Mouse (Mus musculus): ENCODE data around the gene Enpp7. TPM values are rescaled to one million over a fixed set of nuclear protein-coding genes. Genes with fewer than 3 reads are reported as not detected.
A peak's percentile ranks its signal among the peaks of the same experiment; 100 is the strongest.

Enpp7 gene
- total RNA-seq (2021), result not detected
- long read RNA-seq, result 0 reads

DNA sequence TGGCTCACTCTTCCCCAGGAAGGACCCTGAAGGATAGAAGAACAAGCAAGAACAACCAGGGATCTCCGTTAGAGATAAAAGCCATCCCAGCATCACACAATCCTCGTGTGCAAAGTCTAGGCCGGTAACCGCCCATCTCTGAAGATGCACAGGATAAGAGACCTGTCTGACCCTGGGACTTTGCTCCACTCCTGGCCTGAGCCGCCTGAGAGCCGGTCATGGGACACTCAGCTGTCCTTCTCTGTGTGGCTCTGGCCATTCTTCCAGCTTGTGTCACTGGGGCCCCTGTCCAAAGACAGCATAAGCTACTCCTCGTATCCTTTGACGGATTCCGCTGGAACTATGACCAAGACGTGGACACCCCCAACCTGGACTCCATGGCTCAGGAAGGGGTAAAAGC lies at the start of gene Enpp7:
Gene Enpp7, plus strand, starts transcription at position 190 of the 400 bp plus-strand sequence.
- no peak for DNase-seq (ENCODE audit: low spot score in 2 of 2)

DNA sequence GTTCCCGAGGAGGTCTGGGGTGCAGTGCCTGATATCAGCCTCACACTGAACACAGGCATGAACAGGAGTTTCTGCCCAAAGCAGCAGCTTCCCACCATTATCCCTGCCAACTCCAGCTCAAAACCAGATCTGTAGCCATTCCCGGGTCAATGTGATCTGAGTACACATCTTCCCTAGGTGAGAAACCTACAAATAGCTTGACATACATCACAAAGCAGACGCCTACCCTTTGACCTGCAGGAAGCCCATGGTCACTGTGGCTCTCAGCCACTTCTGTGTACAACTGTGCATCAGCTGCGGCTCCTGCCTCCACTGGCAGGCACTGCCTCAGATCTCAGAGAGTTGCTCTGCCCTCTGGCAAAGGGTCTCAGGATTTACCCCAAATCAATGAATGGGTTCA lies 48.3 kb upstream of the Enpp7 start:
- DNase-seq (ENCODE audit: low spot score in 2 of 2), result no peak

DNA sequence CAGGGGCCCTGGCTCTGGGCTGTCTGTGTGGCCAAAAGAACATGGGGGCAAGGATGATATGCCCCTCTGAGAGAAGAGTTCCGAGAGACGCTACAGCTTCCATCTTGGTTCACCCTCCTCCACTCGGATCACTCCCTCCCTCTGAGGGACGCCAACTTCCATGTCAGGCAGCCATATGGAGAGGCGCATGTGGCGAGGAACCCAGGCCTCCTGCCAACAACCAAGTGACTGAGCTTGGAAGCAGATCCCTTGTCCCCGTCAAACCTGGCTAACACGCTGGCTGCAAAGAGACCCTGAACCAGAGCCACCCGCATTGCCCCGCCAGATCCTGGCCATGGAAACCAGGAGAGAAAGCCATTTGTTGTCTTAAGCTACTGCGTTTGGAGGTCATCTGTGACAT lies 47.4 kb upstream of the Enpp7 start:
- peak; percentile 81 to 93 for DNase-seq (ENCODE audit: low spot score in 2 of 2)

DNA sequence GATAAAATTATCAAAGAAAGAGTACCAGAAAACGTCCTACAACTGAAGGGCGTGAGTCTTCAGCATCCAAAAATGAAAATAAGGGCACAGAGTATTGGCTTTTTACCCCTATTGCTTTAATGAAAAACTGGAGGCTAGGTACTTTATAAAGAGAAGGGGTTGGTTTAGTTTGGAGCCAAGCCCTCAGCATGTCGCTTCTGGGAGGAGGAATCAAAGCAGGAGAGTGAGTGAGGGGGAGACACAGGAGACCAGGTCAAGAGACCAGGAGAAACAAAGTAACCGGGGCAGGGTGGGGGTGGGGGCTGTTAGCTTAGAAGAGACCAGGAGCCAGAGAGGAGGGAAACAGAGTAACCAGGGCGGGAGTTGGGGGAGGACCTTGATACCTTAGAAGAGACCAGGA lies 46.7 kb upstream of the Enpp7 start:
- DNase-seq (ENCODE audit: low spot score in 2 of 2), result no peak

DNA sequence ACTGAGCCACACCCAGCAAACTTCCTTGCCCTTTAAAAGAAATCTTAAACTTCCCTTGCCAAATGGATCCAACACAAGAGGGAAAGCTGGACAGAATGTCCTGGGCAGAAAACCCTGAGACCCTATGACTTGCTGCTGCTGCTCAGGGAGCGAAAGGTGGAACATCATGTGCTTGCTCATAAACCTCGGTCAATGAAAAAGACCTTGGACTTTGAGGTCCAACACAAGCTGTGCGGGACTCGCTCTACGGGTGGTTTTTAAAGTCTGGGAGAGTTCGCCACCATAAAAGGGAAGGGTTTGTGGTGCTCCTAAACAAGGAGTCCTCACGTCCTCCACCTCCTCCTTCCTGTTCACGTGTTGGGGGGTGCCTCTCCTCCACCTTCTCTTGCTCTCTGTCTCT lies 42.1 kb upstream of the Enpp7 start:
- DNase-seq (ENCODE audit: low spot score in 2 of 2), result no peak

DNA sequence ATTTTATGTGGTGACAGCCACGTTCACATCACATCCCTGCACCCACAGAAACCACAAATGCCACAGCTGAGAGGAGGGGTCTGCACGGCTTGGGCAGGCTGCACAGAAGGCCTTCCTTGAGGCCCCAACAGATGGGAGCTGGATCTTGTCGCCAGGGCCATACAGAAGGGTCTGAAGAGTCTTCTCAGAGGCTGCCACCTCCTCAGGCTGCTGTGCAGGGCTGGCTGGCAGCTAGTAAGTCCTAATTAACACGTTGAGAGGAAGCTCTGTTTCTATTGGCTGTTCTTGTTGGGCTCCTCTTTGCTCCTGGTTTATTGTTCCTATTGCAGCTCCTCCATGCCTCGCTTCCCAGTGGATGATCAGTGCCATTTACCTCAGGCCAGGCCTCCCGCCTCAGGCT lies 33.0 kb upstream of the Enpp7 start:
- DNase-seq (ENCODE audit: low spot score in 2 of 2), result no peak

DNA sequence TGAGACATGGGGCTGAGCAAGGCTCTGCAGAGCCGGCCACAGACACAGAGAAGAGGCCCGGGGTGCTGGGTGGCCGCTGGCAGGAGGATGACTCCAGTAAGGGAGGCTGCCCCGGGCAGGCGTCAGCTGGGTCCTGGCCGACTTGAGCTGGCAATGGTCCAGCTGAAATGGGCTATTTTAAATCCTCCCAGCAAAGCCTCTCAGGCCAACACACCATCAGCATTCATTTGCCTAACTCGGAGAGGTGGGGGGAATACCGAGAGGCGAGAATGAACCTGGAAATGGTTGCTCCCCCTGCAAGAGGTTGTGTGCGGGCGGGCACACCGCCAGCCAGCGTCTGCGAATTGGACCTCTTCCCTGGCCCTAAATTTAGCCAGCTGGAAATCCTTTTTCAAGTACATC lies 30.9 kb upstream of the Enpp7 start:
- DNase-seq (ENCODE audit: low spot score in 2 of 2), result peak; percentile 47 to 78

DNA sequence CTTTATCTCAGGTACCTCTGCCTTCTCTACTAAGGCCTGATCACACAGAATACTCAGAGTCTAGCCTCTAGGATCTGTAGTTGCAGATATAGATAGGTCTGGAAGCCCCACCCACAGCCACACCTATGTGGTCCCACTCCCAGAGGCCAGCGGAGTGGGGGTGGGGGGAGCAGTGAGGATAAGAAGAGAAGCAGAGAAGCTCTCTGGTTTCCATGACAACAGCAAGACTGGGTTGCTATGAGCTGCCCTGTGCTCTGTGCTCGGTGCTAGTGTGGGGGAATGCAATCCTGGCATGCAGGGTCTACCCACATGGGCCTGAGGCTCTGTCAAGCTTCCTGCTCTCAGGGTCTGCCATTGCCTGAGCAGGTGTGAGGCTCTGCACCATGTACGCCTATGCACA lies 27.3 kb upstream of the Enpp7 start:
- peak in 1 of 2 experiments; percentile 72 for DNase-seq (ENCODE audit: low spot score in 2 of 2)

DNA sequence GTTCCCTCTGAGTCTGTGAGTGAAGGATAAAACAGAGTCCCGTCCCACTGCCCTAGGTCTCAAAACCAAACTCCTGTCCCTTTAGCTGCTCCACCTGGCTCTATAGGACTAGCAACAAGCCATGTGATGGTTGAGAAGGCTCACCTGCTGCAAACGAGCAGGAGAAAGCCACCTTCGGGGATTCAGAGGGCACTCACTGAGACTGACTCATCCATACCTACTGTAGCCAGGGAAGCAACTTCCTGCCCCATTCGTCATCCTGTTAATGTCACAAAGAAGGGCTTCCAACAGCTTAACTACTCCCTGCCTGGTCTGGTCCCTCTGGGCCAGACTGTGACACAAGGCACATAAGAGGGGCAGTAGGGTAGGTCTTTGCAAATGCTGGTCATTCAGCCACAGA lies 25.5 kb upstream of the Enpp7 start:
- no peak for DNase-seq (ENCODE audit: low spot score in 2 of 2)

DNA sequence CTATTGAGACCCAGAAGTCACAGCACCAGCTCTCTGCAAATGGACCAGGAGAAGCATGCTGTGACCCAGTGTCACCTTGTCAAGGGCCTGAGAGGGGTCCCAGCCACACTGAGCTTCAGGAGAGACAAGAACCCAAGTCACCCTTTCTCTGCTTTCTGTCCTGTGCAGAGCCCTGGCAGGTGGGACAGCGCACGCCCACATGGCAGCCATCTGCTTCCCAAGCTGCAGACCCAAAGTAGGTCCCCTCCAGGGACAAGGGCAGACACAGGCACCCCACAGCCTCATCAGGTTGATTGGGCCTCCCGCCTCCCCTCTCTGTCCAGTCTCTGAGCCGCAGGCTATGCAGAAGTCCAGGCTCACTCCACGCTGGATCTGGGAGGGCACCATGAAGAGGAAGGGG lies 24.1 kb upstream of the Enpp7 start:
- DNase-seq (ENCODE audit: low spot score in 2 of 2), result peak in 1 of 2 experiments; percentile 37

DNA sequence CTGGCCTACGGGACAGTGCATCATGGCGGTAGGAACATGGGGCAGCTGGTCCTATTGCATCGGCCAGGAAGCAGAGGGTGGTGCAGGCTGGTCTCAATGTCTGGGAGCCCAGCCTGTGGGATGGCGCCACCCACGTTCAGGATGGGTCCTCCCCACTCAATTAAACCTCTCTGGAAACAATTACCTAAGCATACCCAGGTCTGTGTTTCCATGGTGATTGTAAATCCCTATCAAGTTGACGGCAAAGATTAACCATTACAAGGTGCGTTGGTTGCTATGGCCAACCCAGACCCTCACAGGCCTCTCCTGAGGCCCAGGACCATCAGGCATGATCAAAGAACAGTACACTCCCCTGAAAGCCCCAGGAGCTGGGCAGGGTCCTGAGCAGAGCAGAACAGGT lies 22.9 kb upstream of the Enpp7 start:
- DNase-seq (ENCODE audit: low spot score in 2 of 2), result peak in 1 of 2 experiments; percentile 42

DNA sequence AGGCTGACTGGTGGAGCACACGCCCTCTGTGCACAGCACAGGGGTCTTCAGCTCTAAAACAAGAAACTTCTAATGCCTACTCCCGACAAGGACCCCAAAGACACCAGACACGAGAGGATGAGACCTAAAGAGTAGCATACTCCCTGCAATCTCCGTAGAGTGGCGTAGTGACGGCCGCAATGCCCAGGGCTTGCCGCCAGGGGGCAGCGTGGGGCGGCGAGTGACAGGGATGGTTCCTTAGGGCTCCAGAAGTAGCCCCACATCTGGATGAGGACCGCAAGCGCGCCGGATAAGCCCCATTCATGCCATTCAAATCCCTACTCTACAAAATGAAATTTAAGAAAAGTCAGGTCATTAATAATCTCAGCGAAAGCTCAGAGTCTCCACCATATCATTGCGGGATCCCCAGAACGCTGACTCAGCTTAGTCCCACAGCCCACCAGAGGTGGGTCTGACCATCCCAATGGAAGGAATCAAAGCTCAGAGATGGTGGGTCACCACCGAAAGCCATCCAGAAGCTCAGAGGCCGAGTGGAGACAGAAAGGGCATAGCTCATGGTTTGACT lies 16.4 kb upstream of the Enpp7 start:
- DNase-seq (ENCODE audit: low spot score in 2 of 2), result peak in 1 of 2 experiments; percentile 36

DNA sequence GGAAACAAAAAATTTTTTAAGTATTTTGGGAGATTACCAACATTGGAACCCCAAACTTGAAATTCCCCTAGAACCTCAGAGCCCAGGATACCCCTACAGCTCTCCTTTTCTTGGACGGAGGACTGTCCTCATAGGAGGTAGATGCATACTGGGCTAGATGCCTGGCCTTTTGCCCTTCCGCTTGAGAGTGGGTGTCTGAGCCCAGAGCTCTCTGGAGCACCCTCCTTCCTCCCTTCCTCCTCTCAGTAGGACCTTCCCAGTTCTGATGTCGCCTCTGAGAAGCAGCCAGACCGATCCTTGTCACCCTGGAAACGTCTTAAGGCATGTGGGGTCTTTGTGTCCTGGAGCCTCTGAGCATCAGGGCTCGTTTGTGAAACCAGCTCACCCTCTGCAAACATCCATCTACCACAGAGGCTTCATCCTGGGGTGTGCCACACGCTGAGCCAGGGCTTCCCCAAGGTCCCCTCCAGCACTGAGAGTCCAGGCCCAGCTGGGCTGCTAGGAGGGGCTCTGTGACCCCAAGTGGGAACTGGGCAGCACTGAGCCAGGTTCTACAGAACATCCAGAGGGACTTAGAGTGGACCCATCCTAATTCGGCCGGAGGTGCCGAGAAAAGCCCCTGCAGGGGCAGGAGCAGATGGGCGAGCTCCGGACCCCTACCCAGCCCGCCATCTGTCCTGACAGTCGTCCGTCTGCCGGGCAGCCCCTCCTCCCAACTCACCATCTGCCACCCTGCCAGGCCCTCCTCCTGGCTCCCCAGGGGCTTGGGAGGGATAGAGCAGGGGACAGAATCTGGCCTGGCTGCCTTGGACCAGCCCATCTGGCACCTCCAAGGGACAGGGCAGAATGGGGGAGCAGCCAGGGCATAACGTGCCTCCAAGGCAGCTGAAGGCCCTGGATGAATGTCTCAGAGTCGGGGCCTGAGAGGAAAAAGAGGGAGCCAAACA lies 15.3 kb upstream of the Enpp7 start:
- DNase-seq (ENCODE audit: low spot score in 2 of 2), result no peak

DNA sequence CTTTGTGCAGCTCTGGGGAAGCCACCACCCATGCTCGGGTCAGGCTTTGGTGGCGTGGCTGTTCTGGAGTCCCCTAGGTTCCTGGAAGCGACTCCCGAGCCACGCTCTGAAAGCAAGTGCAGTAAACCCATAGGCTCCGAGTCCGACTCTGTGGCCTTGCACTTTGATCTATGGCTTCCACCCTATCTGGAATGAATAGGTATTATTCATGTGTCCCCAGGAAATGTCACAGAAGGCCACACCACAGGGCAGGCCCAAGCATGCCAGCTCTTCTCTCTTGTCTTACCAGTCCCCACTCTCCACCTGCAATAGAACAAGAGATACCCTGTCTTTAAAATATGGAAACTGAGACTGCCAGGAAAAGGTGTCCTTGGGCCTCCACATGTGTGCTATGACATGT lies 13.6 kb upstream of the Enpp7 start:
- no peak for DNase-seq (ENCODE audit: low spot score in 2 of 2)

DNA sequence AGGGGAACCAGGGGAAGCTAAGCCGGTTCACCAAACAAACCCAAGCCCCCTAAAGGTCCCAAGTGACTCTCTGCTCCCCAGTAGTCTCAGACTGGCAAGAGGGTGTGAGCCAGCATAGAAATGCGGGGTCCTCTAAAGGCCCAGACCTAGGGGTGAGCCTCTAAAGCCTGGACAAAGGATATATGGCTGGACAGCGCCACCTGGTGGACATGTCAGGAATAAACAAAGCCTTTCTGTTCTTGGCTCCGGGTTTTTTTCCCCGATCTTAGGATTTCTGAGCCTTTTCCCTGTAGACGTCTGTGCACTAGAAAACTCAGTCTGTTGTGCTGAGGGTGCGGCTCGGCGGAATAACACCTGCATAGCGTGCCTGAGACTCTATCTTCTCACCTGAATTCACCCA lies 12.6 kb upstream of the Enpp7 start:
- DNase-seq (ENCODE audit: low spot score in 2 of 2), result peak; percentile 45 to 90

DNA sequence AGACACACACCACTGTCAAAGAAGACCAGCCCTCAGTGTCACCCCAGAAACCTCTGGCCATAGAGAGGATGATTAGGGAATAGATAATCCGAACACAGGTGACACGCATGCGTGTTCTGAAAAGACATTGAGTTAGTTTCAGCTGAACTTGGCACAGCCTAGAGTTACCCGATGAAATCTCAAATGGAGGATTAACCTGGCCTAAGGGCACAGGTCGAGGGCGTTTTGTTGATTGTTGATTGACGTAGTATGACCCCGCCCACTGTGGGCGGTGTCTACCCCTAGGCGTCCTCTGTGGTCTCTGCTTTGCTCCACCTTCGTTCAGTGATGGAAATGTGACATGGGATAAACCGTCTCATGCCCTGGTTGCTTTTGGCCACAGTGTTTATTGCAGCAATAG lies 12.1 kb upstream of the Enpp7 start:
- no peak for DNase-seq (ENCODE audit: low spot score in 2 of 2)

DNA sequence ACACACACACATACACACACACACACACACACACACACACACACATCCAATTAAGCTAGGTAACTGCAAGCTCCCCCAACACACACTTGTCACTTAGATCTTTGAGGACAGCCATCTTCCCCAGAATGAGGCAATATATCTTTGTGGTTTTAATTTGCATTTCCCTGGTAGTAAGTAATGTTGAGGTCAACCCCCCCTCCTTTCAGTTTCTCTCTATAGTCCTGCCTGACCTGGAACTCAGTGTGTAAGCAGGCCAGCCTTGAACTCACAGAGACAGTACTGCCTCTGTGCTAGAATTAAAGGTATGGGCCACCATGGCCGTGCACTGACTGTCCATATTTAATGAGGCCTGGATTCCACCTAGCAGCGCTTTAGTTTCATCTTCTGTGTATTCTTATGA lies 7.6 kb upstream of the Enpp7 start:
- no peak for DNase-seq (ENCODE audit: low spot score in 2 of 2)

DNA sequence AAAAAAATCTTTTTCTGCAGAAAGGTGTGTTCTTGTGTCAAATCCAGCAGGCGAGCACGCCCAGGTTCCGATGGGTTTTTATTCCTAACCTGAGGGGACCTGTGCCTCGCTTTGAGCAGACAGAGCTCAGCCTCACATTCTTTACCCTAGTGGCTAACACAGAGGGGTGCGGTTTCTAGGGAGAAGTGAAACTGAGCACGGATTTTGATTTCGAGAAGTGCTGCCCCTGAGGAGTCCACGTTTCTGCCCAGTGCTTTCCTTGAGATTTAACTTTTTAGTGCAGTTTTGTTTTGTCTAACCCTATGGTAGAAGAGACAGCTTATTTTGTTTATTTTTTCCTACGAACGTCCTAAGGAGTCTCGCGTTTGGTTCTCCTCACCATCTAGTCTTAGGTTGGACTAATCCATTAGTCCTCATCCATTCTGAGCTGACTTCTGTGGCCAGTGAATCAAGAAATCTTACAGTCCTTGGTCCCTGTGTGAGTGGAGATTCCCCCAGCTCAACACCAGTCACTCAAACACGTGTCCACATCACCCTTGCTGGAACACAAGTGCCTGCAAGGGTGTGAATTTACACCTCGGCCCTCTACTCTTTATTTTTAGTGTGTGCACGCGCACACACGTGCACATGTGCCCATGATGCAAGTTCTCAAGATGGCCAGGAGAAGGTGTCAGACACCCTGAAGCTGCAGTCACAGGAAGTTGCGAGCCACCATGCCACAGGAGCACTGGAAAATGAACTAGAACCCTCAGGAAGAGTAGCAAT lies 6.8 kb upstream of the Enpp7 start:
- DNase-seq (ENCODE audit: low spot score in 2 of 2), result no peak

DNA sequence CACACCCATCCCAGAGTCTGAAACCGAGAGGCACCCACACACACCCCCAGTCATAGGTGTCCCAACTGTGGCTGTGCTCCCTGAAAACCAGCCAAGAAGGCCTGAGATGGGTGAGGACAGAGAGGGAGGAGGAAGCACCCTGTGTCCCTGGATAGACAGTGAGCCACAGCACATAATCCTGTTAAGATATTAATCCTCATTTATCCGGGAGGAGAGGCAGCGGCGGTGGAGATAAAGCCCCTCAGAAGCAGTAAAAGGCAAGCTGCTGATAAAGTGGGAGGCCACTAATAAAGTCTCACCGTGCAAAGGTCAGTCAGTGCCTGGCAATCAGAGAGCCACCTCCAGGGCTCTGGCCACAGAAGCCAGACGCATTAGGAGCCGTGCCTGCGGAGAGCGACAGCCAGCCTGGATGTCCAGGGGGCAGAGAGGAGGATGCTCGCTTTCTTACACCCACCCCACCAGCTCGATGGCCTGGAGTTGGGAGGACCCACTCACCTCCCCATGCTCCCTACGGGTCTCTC lies 5.3 kb upstream of the Enpp7 start:
- DNase-seq (ENCODE audit: low spot score in 2 of 2), result no peak

DNA sequence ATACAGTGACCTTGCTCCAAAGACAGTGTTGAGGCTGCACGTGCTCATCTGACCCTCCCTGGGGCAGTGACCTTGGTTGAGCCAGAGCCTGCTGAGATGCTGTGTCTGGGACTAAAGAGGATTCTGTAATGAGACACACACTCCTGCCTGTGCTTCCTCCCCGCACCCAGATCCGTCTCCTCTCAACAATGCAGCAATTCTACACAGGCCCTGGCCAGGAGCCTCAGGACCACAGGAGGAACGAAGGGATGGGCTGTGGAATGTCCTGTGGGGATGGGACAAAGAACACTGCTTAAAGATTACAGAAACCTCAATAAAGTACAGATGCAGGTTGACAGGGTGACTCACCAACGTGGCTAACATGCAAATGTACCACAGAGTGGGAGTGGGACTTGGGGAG lies 2.4 kb upstream of the Enpp7 start:
- DNase-seq (ENCODE audit: low spot score in 2 of 2), result no peak

DNA sequence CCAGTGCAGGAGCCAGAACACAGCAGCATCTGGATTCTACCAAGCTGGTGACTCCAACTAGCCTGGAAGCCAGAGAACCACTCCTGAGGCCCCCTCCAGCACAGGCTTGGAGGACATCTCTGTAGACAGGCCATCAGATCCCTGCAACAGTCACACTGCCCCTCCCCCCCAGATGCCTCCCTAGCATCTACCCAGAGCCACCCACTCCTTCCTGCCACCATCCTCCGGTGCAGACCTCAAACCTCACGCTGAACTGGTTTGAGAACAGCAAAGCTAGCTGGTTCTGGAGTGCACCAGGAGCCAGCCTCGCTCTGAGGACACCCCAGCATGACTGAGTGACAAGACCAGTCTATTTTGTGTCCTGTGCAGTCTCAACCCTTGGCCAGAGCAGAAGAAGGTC lies 4.8 kb downstream of the Enpp7 start:
- peak in 1 of 2 experiments; percentile 39 for DNase-seq (ENCODE audit: low spot score in 2 of 2)

DNA sequence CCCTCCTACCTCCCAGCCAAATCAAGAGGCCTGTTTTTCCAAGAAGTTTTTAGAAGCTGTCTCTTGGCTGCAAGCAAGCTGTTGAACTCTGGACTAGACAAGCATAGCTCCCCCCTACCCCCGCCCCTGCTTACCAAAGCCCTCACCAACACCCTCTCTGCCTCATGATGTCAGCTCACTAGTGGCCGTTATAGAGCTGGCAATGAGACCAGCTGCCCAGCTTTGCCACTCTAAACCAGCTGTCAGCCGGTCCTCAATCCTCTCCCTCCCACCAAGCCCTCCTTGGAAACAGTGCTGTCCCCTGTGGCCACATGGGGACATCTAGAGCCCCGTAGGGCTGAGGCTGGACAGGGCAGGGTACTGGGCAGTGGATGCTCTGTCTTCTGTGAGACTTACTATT lies 7.5 kb downstream of the Enpp7 start:
- DNase-seq (ENCODE audit: low spot score in 2 of 2), result no peak
